11 mouse cellular contexts compared by ENCODE assay signal in the genomic region with DNA sequence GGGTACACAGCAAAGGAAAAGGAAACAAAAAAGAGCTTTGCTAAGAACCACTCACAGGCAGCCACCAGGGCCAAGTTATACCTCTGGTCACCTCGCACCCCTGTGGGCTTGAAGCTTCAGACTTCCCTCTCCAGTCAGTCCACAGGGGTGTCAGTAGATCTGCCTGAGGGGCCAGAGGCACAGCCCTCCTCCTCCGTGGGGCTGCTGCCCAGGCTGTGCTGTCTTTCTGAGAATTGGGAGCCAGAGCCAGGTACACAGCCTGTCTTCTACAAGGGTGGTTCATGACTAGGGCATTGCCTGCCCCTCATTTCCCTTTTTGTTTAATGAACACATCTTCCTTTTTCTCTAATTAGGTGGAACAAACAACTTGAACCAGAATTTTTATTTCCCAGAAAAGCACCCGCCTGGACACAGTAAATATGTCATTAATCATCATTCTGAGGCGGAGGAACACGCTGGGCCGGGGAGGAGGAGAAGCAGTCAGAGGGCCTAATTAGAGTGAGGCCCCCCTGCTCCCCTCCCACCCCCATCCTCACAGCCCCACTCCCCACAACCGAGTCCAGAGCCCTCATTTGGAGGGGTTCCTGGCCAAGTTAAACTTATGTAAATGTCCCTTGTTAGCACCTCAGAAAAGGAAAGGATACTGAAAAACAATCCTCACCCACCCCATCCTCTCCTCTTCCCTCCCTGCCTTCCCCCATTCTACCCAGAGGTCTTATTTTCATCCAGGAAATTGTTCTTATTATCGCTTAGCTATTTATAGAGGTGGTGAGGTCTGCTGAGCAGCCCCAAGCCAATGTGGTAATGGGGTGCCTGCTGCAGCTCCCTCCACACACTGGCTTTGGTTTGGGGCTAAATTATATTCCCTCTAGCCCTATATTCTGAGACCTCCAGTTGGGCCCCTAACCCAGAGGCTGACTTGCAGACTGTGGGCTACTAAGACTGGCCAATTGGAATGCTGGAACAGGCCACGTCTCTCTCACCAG.
DNase-seq lines count a peak whose midpoint lies in the region; ATAC-seq and TF ChIP-seq lines count a peak whose summit lies in the region.
"Had no signal": no experiment of that assay in that cellular context is flagged by ENCODE, and none has a peak within 500 bp of the region (broad histone marks: within the 10 kb centered on the region; RNA-seq: fewer than 3 reads in every experiment).

No protein-coding gene starts in this region.

- H3K27me3 ChIP-seq in heart, adult 2 months (ENCODE audit: control insufficient read depth, insufficient read depth, low read length): no peaks in the 10 kb centered on the region
- H3K27me3 ChIP-seq in heart, embryonic 13.5 days (replicated peaks): no peaks in the 10 kb centered on the region
- H3K27me3 ChIP-seq in limb, embryonic 12.5 days: no peaks in the 10 kb centered on the region

- no peak overlapping the region for H3K9ac ChIP-seq in heart, adult 2 months (ENCODE audit: low read depth, low read length)
- no peak overlapping the region for H3K9ac ChIP-seq in heart, embryonic 13.5 days
- H3K9ac ChIP-seq in limb, embryonic 12.5 days (replicated peaks): no peak overlapping the region

- no peaks in the 10 kb centered on the region for H3K79me2 ChIP-seq in heart, adult 2 months (replicated peaks; ENCODE audit: control insufficient read depth, insufficient read depth, low read length)

- H3K4me2 ChIP-seq in heart, embryonic 13.5 days: no peak overlapping the region
- H3K4me2 ChIP-seq in limb, embryonic 12.5 days: no peak overlapping the region

- WGBS in heart, adult 2 months: 34% methylated on average over 9 of the region's 9 CpGs
- whole genome bisulfite sequencing in heart, embryonic 13.5 days: 36% methylated on average over 9 of the region's 9 CpGs
- WGBS in limb, embryonic 12.5 days: 16% methylated on average over 9 of the region's 9 CpGs

- ATAC-seq in common myeloid progenitor, adult 5-6 weeks (replicated peaks; ENCODE audit: low read depth, poor library complexity, severe bottlenecking): peak; percentile 70
- ATAC-seq in heart, embryonic 13.5 days (ENCODE audit: extremely low read depth, insufficient number of reproducible peaks, low FRiP score, low TSS enrichment): no peak
- peak; percentile 38; the same call in 1 of the 2 replicates for ATAC-seq in limb, embryonic 12.5 days (ENCODE audit: insufficient number of reproducible peaks, insufficient read depth, low FRiP score, low TSS enrichment, low read depth)

- TF ChIP-seq EP300 in heart, adult 2 months (IDR thresholded peaks at IDR 0.05; ENCODE audit: insufficient read depth, low read depth, low read length): no peak

- TF ChIP-seq CTCF in heart, adult 2 months (IDR thresholded peaks at IDR 0.05): 0 out of 2 replicates have a peak, but pooled peaks have one; percentile 6

- peaks cover 19% of the 10 kb centered on the region for H3K4me1 ChIP-seq in heart, adult 2 months (ENCODE audit: control insufficient read depth, insufficient read depth, low read length)
- H3K4me1 ChIP-seq in heart, embryonic 13.5 days: peaks cover 43% of the 10 kb centered on the region
- peaks cover 15% of the 10 kb centered on the region for H3K4me1 ChIP-seq in limb, embryonic 12.5 days (replicated peaks)

- no peaks in the 10 kb centered on the region; the same call in 1 of the 2 replicates for H3K36me3 ChIP-seq in heart, adult 2 months (ENCODE audit: control insufficient read depth, insufficient read depth, low read length)
- no peaks in the 10 kb centered on the region for H3K36me3 ChIP-seq in heart, embryonic 13.5 days
- H3K36me3 ChIP-seq in limb, embryonic 12.5 days: no peaks in the 10 kb centered on the region

- peak overlapping the region; percentile 80 for H3K27ac ChIP-seq in heart, adult 2 months
- peak overlapping the region; percentile 8 for H3K27ac ChIP-seq in heart, embryonic 13.5 days (replicated peaks)
- no peak overlapping the region for H3K27ac ChIP-seq in limb, embryonic 12.5 days

- no peak overlapping the region for H3K4me3 ChIP-seq in heart, adult 2 months
- H3K4me3 ChIP-seq in heart, embryonic 13.5 days: no peak overlapping the region
- H3K4me3 ChIP-seq in limb, embryonic 12.5 days (replicated peaks): no peak overlapping the region
- H3K4me3 ChIP-seq: erythroblast, embryonic 14.5 days; myocyte had no signal

- peak in 1 of 2 experiments; percentile 36 for DNase-seq in heart, adult 2 months
- no peak for DNase-seq in heart, postnatal 36 days
- no peak for DNase-seq in kidney, postnatal 36 days
- DNase-seq in adrenal gland, adult (ENCODE audit: inconsistent age in 2 of 2, low spot score in 1 of 2): no peak
- DNase-seq: cerebellum, adult 18-20 months; lung, adult 2 months had no signal

- no peaks in the 10 kb centered on the region for H3K9me3 ChIP-seq in heart, embryonic 13.5 days
- 0 out of 2 replicates have a peak, but pooled peaks cover 2% of the 10 kb centered on the region for H3K9me3 ChIP-seq in limb, embryonic 12.5 days

- 0 out of 2 replicates have a peak, but pooled peaks have one; percentile 15 for TF ChIP-seq POLR2A in heart, adult 2 months (IDR thresholded peaks at IDR 0.05; ENCODE audit: insufficient read depth, low read depth, low read length)

- intact Hi-C loops in heart, adult 2 months (cut with DNase I): no loop called here
- intact Hi-C loops in heart, postnatal 36 days (cut with DNase I): no loop called here
